Mouse (Mus musculus) MEL (cell line): ENCODE measurements around the gene Olfr618. TPM values are rescaled to one million over a fixed set of nuclear protein-coding genes. Genes with fewer than 3 reads are reported as not detected.

ENCODE experiments used
- DNase-seq: peaks from one replicate; pipeline ENCODE4 v3.0.0; 2011; ENCODE audit warnings: low read depth, low spot score
- H3K27ac ChIP-seq: 2 replicates; pipeline ENCODE4 v1.5.1; 2012; ENCODE audit warnings: low read depth, mild to moderate bottlenecking, control low read depth, low read length, moderate library complexity; ENCODE audit not compliant: control insufficient read depth
- H3K27me3 ChIP-seq, 2 experiments: fragments of 150-350 bp in 1 of 2; sonication (generic) in 1 of 2; 2 replicates each; pipeline ENCODE4 v1.6.1; 2012; ENCODE audit warnings: low read length in 2 of 2, mild to moderate bottlenecking in 2 of 2, improper control_type of control experiment in 1 of 2, moderate library complexity in 1 of 2; ENCODE audit not compliant: insufficient read depth in 2 of 2, control insufficient read depth in 1 of 2
- H3K36me3 ChIP-seq, 2 experiments: 2 replicates each; pipeline ENCODE4 v1.6.1; 2012 to 2014; ENCODE audit warnings: low read length in 2 of 2, improper control_type of control experiment in 1 of 2, inconsistent platforms in 1 of 2, mild to moderate bottlenecking in 1 of 2; ENCODE audit not compliant: insufficient read depth in 2 of 2, control insufficient read depth in 1 of 2
- H3K4me1 ChIP-seq, 2 experiments: fragments of 150-350 bp in 1 of 2; sonication (generic) in 1 of 2; 2 replicates each; pipeline ENCODE4 v1.6.1; 2012; ENCODE audit warnings: low read length in 2 of 2, improper control_type of control experiment in 1 of 2, mild to moderate bottlenecking in 1 of 2; ENCODE audit not compliant: insufficient read depth in 2 of 2, control insufficient read depth in 1 of 2
- H3K4me3 ChIP-seq, 2 experiments: fragments of 150-350 bp in 1 of 2; sonication (generic) in 1 of 2; 2 replicates each; pipeline ENCODE4 v1.5.1; 2012; ENCODE audit warnings: low read depth in 2 of 2, low read length in 2 of 2, mild to moderate bottlenecking in 2 of 2, moderate library complexity in 2 of 2, control low read depth in 1 of 2, improper control_type of control experiment in 1 of 2; ENCODE audit not compliant: control insufficient read depth in 1 of 2, insufficient read depth in 1 of 2
- H3K79me2 ChIP-seq: 2 replicates; pipeline ENCODE4 v1.6.1; 2012; ENCODE audit warnings: mild to moderate bottlenecking, low read length, moderate library complexity; ENCODE audit not compliant: control insufficient read depth, poor library complexity, insufficient read depth
- H3K9ac ChIP-seq: 2 replicates; pipeline ENCODE4 v1.6.1; 2012; ENCODE audit warnings: low read depth, mild to moderate bottlenecking, control low read depth, low read length, moderate library complexity; ENCODE audit not compliant: control insufficient read depth, poor library complexity, severe bottlenecking
- H3K9me3 ChIP-seq: fragments of 150-350 bp; sonication (generic); replicated peaks from 2 replicates; pipeline ENCODE4 v1.6.1; 2012; ENCODE audit warnings: mild to moderate bottlenecking, low read length, improper control_type of control experiment, moderate library complexity; ENCODE audit not compliant: insufficient read depth
- BHLHE40 ChIP-seq: IDR thresholded peaks from 2 replicates; pipeline ENCODE4 v1.6.1; 2012; ENCODE audit warnings: low read depth, mild to moderate bottlenecking, inconsistent platforms, low read length, improper control_type of control experiment, borderline replicate concordance
- CHD1 ChIP-seq: IDR thresholded peaks from 2 replicates; pipeline ENCODE4 v1.6.1; 2012; ENCODE audit warnings: low read depth, mild to moderate bottlenecking, inconsistent platforms, low read length, improper control_type of control experiment
- CHD2 ChIP-seq: IDR thresholded peaks from 2 replicates; pipeline ENCODE4 v1.6.1; 2011; ENCODE audit warnings: low read length, improper control_type of control experiment
- CTCF ChIP-seq, 3 experiments: IDR thresholded peaks in 2 of 3; conservative IDR thresholded peaks in 1 of 3; 2 replicates each; pipeline ENCODE4 v1.5.1; 2011 to 2012; ENCODE audit warnings: low read length in 3 of 3, low read depth in 2 of 3, mild to moderate bottlenecking in 2 of 3, improper control_type of control experiment in 1 of 3, inconsistent platforms in 1 of 3, mixed read lengths in 1 of 3, moderate library complexity in 1 of 3; ENCODE audit not compliant: control insufficient read depth in 1 of 3, insufficient read depth in 1 of 3, poor library complexity in 1 of 3, severe bottlenecking in 1 of 3
- ELF1 ChIP-seq: IDR thresholded peaks from 2 replicates; pipeline ENCODE4 v1.6.1; 2014; ENCODE audit warnings: low read depth, mild to moderate bottlenecking, inconsistent platforms, low read length, improper control_type of control experiment, moderate library complexity
- EP300 ChIP-seq, 2 experiments: IDR thresholded peaks; 2 replicates each; pipeline ENCODE4 v1.6.1; 2011; ENCODE audit warnings: improper control_type of control experiment in 2 of 2, low read length in 2 of 2, low read depth in 1 of 2, mild to moderate bottlenecking in 1 of 2
- HCFC1 ChIP-seq: IDR thresholded peaks from 2 replicates; pipeline ENCODE4 v1.6.1; 2012; ENCODE audit warnings: low read depth, mild to moderate bottlenecking, inconsistent platforms, low read length, improper control_type of control experiment, moderate library complexity
- MAFK ChIP-seq: IDR thresholded peaks from 2 replicates; pipeline ENCODE4 v1.6.1; 2011; ENCODE audit warnings: low read depth, mild to moderate bottlenecking, low read length, improper control_type of control experiment, borderline replicate concordance
- MAX ChIP-seq: IDR thresholded peaks from 2 replicates; pipeline ENCODE4 v1.6.1; 2011; ENCODE audit warnings: low read length, improper control_type of control experiment
- MEF2A ChIP-seq: IDR thresholded peaks from 2 replicates; pipeline ENCODE4 v1.6.1; 2014; ENCODE audit warnings: low read depth, mild to moderate bottlenecking, inconsistent platforms, low read length, improper control_type of control experiment; ENCODE audit not compliant: poor library complexity, insufficient replicate concordance, severe bottlenecking; ENCODE audit errors: extremely low read depth
- MYB ChIP-seq: IDR thresholded peaks from 2 replicates; pipeline ENCODE4 v1.6.1; 2011; ENCODE audit warnings: mild to moderate bottlenecking, low read depth, low read length, improper control_type of control experiment
- MYC ChIP-seq: IDR thresholded peaks from 2 replicates; pipeline ENCODE4 v1.6.1; 2011; ENCODE audit warnings: low read depth, mild to moderate bottlenecking, low read length, improper control_type of control experiment, moderate library complexity
- NRF1 ChIP-seq: IDR thresholded peaks from 2 replicates; pipeline ENCODE4 v1.6.1; 2014; ENCODE audit warnings: low read depth, mild to moderate bottlenecking, inconsistent platforms, low read length, improper control_type of control experiment, moderate library complexity; ENCODE audit not compliant: poor library complexity, insufficient read depth, severe bottlenecking
- POLR2A ChIP-seq, 2 experiments: IDR thresholded peaks; 2 replicates each; pipeline ENCODE4 v1.6.1; 2011 to 2012; ENCODE audit warnings: low read length in 2 of 2, mild to moderate bottlenecking in 2 of 2, control low read depth in 1 of 2, improper control_type of control experiment in 1 of 2, low read depth in 1 of 2, moderate library complexity in 1 of 2; ENCODE audit not compliant: control insufficient read depth in 1 of 2, insufficient read depth in 1 of 2, poor library complexity in 1 of 2
- POLR2AphosphoS2 ChIP-seq: IDR thresholded peaks from 2 replicates; pipeline ENCODE4 v1.6.1; 2011; ENCODE audit warnings: low read length, improper control_type of control experiment
- RCOR1 ChIP-seq: IDR thresholded peaks from 2 replicates; pipeline ENCODE4 v1.6.1; 2012; ENCODE audit warnings: low read depth, mild to moderate bottlenecking, inconsistent platforms, low read length, improper control_type of control experiment
- TAL1 ChIP-seq: IDR thresholded peaks from 2 replicates; pipeline ENCODE4 v1.6.1; 2012; ENCODE audit warnings: mild to moderate bottlenecking, inconsistent platforms, low read length, moderate library complexity, mixed read lengths
- USF1 ChIP-seq: IDR thresholded peaks from 2 replicates; pipeline ENCODE4 v1.6.1; 2014; ENCODE audit warnings: low read depth, mild to moderate bottlenecking, inconsistent platforms, low read length, improper control_type of control experiment, moderate library complexity
- ZC3H11A ChIP-seq: IDR thresholded peaks from 2 replicates; pipeline ENCODE4 v1.6.1; 2012; ENCODE audit warnings: low read depth, mild to moderate bottlenecking, inconsistent platforms, low read length, improper control_type of control experiment
- ZKSCAN1 ChIP-seq: IDR thresholded peaks from 2 replicates; pipeline ENCODE4 v1.6.1; 2012; ENCODE audit warnings: low read depth, mild to moderate bottlenecking, inconsistent platforms, low read length, improper control_type of control experiment, moderate library complexity
- ZMIZ1 ChIP-seq: IDR thresholded peaks from 2 replicates; pipeline ENCODE4 v1.6.1; 2012; ENCODE audit warnings: low read depth, mild to moderate bottlenecking, inconsistent platforms, low read length, improper control_type of control experiment, moderate library complexity
- ZNF384 ChIP-seq: IDR thresholded peaks from 2 replicates; pipeline ENCODE4 v1.6.1; 2012; ENCODE audit warnings: low read depth, mild to moderate bottlenecking, inconsistent platforms, low read length, improper control_type of control experiment
- polyA plus RNA-seq, 2 experiments: library from polyadenylated mRNA; stranded (reverse) in 1 of 2; unstranded in 1 of 2; fragments of >175 nt in 1 of 2; fragments of >200 nt in 1 of 2; gene quantifications; 2 replicates each; pipeline versions ENCODE4 v1.2.1 to v1.2.4; 2012; ENCODE audit warnings: low replicate concordance in 2 of 2, low read depth in 1 of 2; ENCODE audit not compliant: insufficient read length in 2 of 2, insufficient read depth in 1 of 2, missing spikeins in 1 of 2
- total RNA-seq: library from RNA; depleted of rRNA; stranded (reverse); fragments of 300-350 nt; gene quantifications from 2 replicates; pipeline ENCODE4 v1.2.3, GENCODE M21; 2012

Gene Olfr618
- total and polyA plus RNA-seq, 3 experiments, result not detected

DNA sequence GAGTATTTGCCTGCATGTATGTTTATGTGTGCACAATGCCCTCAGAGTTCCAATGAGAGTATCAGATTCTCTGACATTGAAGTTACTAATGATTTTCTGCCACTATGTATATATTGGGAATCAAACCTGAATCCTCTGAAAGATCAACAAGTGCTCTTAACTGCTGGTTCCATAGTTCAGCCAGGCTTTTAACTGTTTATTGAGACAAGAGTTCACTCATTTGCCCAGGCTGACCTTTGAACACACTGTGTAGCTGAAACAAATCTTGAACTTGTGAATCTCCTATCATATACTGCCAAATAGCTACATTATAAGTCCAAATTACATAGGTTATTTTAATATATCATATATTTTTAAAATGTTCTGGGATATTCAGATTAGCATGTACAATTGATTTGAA is 46.9 kb downstream of the Olfr618 start:
- Histone ChIP-seq H3K4me1 (no peaks in the 10 kb centered on the region), H3K79me2 (no peaks in the 10 kb centered on the region), H3K27me3 (no peaks in the 10 kb centered on the region), H3K27ac (no peak overlapping the region), H3K9me3 (no peaks in the 10 kb centered on the region), H3K4me3 (no peak overlapping the region), H3K9ac (no peak overlapping the region), H3K36me3 (no peaks in the 10 kb centered on the region)
- TF ChIP-seq USF1 (no peak), NRF1 (no peak)
- DNase-seq, result no peak

DNA sequence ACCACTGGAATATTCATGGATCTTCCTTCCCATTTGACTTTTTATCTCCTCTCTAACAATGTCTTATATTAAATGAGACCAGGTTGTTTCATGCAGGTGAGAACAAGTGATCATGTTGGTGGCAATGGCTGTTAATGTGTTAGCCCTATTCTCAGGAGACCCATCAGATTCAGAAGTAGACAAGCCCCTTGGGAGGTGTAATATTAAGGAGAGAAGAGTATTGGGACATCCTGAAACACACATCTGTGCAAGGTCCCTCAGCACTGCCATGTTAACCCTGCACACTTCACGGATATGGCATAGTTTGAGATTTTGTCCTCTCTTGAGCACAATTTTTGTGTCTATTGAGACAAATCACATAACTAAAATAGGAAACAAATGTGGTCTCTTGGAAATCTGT is 52.7 kb downstream of the Olfr618 start, which contains the start of gene Olfr622:
TSS of gene Olfr622 (minus strand) at position 101 of the 400 bp plus-strand sequence.
- no peak for TF ChIP-seq CHD1
- no peak for TF ChIP-seq HCFC1
- no peak for TF ChIP-seq ZKSCAN1
- no peak for TF ChIP-seq ZNF384
- TF ChIP-seq MAX, result no peak
- TF ChIP-seq POLR2AphosphoS2, result no peak
- no peak for TF ChIP-seq POLR2A (IDR thresholded peaks at IDR 0.05; ENCODE audit: control insufficient read depth in 1 of 2, insufficient read depth in 1 of 2, low read depth in 1 of 2, low read length in 2 of 2, poor library complexity in 1 of 2)
- TF ChIP-seq MYB, result no peak
- TF ChIP-seq ELF1, result no peak
- TF ChIP-seq MEF2A, result no peak
- TF ChIP-seq CTCF (IDR thresholded peaks at IDR 0.05 in 2 of 3, conservative IDR thresholded peaks at IDR 0.05 in 1 of 3; ENCODE audit: control insufficient read depth in 1 of 3, insufficient read depth in 1 of 3, low read depth in 2 of 3, low read length in 3 of 3, poor library complexity in 1 of 3, severe bottlenecking in 1 of 3), result no peak
- TF ChIP-seq BHLHE40, result no peak
- no peak for TF ChIP-seq EP300 (IDR thresholded peaks at IDR 0.05; ENCODE audit: low read depth in 1 of 2, low read length in 2 of 2)
- TF ChIP-seq TAL1, result no peak
- no peak for TF ChIP-seq CHD2
- no peak for TF ChIP-seq MYC
- no peak for TF ChIP-seq ZC3H11A
- TF ChIP-seq RCOR1, result no peak
- TF ChIP-seq MAFK, result no peak
- TF ChIP-seq ZMIZ1, result no peak
- H3K79me2 ChIP-seq, result no peaks in the 10 kb centered on the region
- no peak within 1 kb of the TSS for H3K9ac ChIP-seq
- no peak within 1 kb of the TSS for H3K4me3 ChIP-seq
- no peaks in the 10 kb centered on the region for H3K4me1 ChIP-seq
- H3K27ac ChIP-seq, result no peak within 1 kb of the TSS
- H3K36me3 ChIP-seq, result no peaks in the 10 kb centered on the region
- no peaks in the 10 kb centered on the region for H3K9me3 ChIP-seq
- DNase-seq, result no peak
- no peaks in the 10 kb centered on the region for H3K27me3 ChIP-seq
